Mouse (Mus musculus) hindbrain, embryonic 10.5 days (tissue): ENCODE results near the gene Rbm18. TPM values are rescaled to one million over a fixed set of nuclear protein-coding genes. Genes with fewer than 3 reads are reported as not detected.
"Not testable (repeated sequence)": the region's sequence is repeated elsewhere in the genome, so short reads cannot be mapped to it uniquely, and the experiment has no call there.

Experiments used
- DNase-seq: peaks from one replicate; pipeline ENCODE4 v3.0.0-alpha.2; 2017; ENCODE audit warnings: low spot score
- H3K27ac ChIP-seq: fragments of 300-500 bp; sonication (generic); 2 replicates; pipeline ENCODE4 v1.5.1; 2016; ENCODE audit warnings: mild to moderate bottlenecking, moderate library complexity
- H3K27me3 ChIP-seq: fragments of 300-500 bp; sonication (generic); 2 replicates; pipeline ENCODE4 v1.6.1; 2016; ENCODE audit warnings: mild to moderate bottlenecking; ENCODE audit not compliant: poor library complexity, insufficient read depth, severe bottlenecking
- H3K36me3 ChIP-seq: fragments of 300-500 bp; sonication (generic); 2 replicates; pipeline ENCODE4 v1.6.1; 2016; ENCODE audit warnings: mild to moderate bottlenecking, moderate library complexity
- H3K4me1 ChIP-seq: fragments of 300-500 bp; sonication (generic); replicated peaks from 2 replicates; pipeline ENCODE4 v1.6.1; 2016; ENCODE audit warnings: mild to moderate bottlenecking
- H3K4me3 ChIP-seq: fragments of 300-500 bp; sonication (generic); 2 replicates; pipeline ENCODE4 v1.5.1; 2016; ENCODE audit warnings: mild to moderate bottlenecking, moderate library complexity
- H3K9me3 ChIP-seq: fragments of 300-500 bp; sonication (generic); 2 replicates; pipeline ENCODE4 v1.6.1; 2016; ENCODE audit warnings: mild to moderate bottlenecking, moderate library complexity
- WGBS: fragments of 180-500 bp; shearing (Covaris S2); methylation state at CpG from one replicate; pipeline ENCODE4 v1.1.7; 2016; 5-methylcytosine and 5-hydroxymethylcytosine counted together
- polyA plus RNA-seq: library from polyadenylated mRNA; unstranded; fragments of >200 nt; fragmentation: Nextera tagmentation; extraction: Ambion mirVana; gene quantifications from 2 replicates; pipeline ENCODE4 v1.2.1, GENCODE M21; 2016

Rbm18 gene
- polyA plus RNA-seq = 88.2 and 98.7 TPM in 2 replicates

GRCm38 (mm10) chr2:36136300-36136941, at the start of gene Rbm18, which contains the start of gene Mrrf:
TSS of gene Rbm18 (minus strand) at chr2:36136773.
TSS of gene Mrrf (plus strand) at chr2:36136389.
- H3K4me3 ChIP-seq = peak within 1 kb of the TSS; percentile 75
- peak within 1 kb of the TSS; percentile 95 for H3K27ac ChIP-seq
- H3K36me3 ChIP-seq = peaks cover 38% of the 10 kb centered on the region
- no peaks in the 10 kb centered on the region for H3K9me3 ChIP-seq
- DNase-seq = peak; percentile 94
- H3K27me3 ChIP-seq = no peaks in the 10 kb centered on the region
- H3K4me1 ChIP-seq = peaks cover 17% of the 10 kb centered on the region
- WGBS = under 1% methylated on average over 50 of the region's 50 CpGs

- no peak for DNase-seq
- H3K27me3 ChIP-seq = no peaks in the 10 kb centered on the region
- no peak overlapping the region for H3K4me3 ChIP-seq
- 0 out of 2 replicates have a peak, but pooled peaks cover 2% of the 10 kb centered on the region for H3K4me1 ChIP-seq
- H3K27ac ChIP-seq = no peak overlapping the region
- 0 out of 2 replicates have a peak, but pooled peaks cover 7% of the 10 kb centered on the region for H3K36me3 ChIP-seq
- H3K9me3 ChIP-seq = no peaks in the 10 kb centered on the region
- 84% methylated on average over 6 of the region's 6 CpGs for WGBS
These were observed 48.3 kb upstream of the Rbm18 start for GRCm38 (mm10) chr2:36184876-36185275.

DNA sequence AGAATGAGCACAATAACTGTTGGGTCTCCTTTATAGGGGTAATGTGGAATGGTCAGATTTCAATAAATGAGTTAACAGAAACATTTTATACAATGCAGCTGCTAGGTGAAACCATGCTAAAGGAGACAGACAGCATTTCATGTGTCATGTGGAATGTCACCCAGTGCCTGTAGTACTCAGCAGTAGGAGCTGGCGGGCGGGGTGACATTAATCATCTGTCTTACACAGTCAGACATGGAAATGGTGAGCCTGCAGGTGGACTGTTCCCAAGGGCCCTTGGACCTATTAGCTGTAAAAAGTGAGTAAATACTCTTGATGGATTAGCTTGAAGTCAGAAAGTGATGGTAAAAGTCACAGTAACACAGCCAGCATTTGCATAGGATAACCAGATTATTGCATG, 47.6 kb upstream of the Rbm18 start:
- Histone ChIP-seq H3K4me1 (0 out of 2 replicates have a peak, but pooled peaks cover 8% of the 10 kb centered on the region), H3K36me3 (0 out of 2 replicates have a peak, but pooled peaks cover 13% of the 10 kb centered on the region), H3K9me3 (no peaks in the 10 kb centered on the region), H3K27me3 (no peaks in the 10 kb centered on the region), H3K27ac (no peak overlapping the region), H3K4me3 (no peak overlapping the region)
- no peak for DNase-seq
- WGBS = 96% methylated on average over 2 of the region's 2 CpGs

GRCm38 (mm10) chr2:36183278-36183677, 46.7 kb upstream of the Rbm18 start:
- Histone ChIP-seq H3K27ac (no peak overlapping the region), H3K4me3 (no peak overlapping the region), H3K9me3 (no peaks in the 10 kb centered on the region), H3K27me3 (no peaks in the 10 kb centered on the region), H3K4me1 (0 out of 2 replicates have a peak, but pooled peaks cover 8% of the 10 kb centered on the region), H3K36me3 (peaks cover 15% of the 10 kb centered on the region)
- 78% methylated on average over 2 of the region's 2 CpGs for WGBS
- no peak for DNase-seq

DNA sequence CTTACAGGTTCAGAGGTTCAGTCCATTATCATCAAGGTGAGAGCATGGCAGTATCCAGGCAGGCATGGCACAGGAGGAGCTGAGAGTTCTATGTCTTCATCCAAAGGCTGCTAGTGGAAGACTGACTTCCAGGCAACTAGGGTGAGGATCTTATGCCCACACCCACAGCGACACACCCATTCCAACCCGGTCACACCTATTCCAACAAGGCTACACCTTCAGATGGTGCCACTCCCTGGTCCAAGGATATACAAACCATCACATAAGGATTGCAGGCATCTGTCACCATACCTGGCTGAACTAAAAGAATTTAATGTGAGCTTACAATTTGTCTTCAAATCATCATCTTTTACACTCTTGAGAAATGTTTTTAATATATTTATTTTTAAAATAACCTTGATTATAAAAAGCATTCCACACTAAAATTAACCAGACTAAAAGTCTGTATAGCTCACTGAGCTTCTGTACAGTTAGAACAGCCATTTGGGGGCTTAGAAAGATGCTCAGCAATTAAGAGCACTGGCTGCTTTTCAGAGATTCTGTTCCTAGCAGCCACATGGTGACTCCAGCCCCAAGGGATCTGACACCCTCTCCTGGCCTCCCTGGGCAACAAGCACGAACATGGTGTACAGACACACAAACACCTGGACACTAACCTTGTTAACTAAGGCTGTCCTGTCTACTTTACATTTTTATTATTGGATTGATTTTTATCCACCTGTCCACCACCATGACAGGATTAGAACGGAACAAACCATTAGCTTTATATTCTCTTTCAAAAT, 45.2 kb upstream of the Rbm18 start:
- H3K27me3 ChIP-seq, H3K4me3 ChIP-seq, H3K27ac ChIP-seq, H3K4me1 ChIP-seq, DNase-seq, H3K9me3 ChIP-seq: not testable (repeated sequence)
- peaks cover 29% of the 10 kb centered on the region for H3K36me3 ChIP-seq
- 88% methylated on average over 4 of the region's 4 CpGs for WGBS

DNA sequence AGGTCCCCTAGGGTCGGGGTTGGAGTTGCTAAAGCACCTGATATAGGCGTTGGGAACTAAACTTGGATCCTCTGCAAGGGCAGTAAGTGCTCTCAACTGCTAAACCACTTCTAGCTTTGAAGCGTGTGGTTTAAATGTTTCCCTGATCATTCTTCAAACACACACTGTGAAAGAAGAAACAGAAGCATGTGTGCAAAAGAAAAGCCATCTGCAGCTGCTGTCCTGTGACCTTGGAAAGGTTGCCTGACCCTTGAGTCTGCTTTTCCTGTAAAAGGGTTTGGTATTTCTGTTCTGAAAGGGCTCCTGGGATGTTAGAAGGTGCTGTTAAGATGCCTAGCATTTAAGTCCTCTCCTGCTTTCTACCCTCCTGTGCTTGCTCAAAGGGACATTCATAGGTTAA, 42.9 kb upstream of the Rbm18 start:
- H3K4me1 ChIP-seq = 0 out of 2 replicates have a peak, but pooled peaks cover 8% of the 10 kb centered on the region
- peaks cover 31% of the 10 kb centered on the region for H3K36me3 ChIP-seq
- no peaks in the 10 kb centered on the region for H3K9me3 ChIP-seq
- no peaks in the 10 kb centered on the region for H3K27me3 ChIP-seq
- DNase-seq = no peak
- H3K4me3 ChIP-seq = no peak overlapping the region
- no peak overlapping the region for H3K27ac ChIP-seq
- WGBS = 69% methylated on average over 3 of the region's 3 CpGs

DNA sequence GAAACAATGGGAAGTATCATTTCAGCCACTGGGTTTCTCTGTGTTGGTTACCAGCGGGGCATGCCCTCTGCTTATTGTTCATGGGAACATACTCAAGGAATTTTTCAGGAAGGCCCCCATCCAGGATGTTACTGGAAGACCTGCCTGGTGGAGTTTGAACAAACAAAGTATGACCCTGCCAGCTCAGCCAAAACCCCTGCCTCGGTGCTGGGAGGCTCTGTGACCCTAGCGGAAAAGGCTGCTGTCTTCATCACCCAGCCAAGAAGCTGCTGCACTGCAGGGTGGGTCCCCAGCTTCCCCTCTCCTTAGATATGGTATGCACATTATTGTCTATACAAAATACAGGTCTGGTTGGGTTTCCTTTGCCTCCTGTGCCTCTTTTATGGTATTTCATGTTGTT, 36.0 kb upstream of the Rbm18 start:
- Histone ChIP-seq H3K27ac (no peak overlapping the region), H3K4me3 (no peak overlapping the region), H3K9me3 (no peaks in the 10 kb centered on the region), H3K4me1 (no peaks in the 10 kb centered on the region), H3K27me3 (no peaks in the 10 kb centered on the region), H3K36me3 (peaks cover 9% of the 10 kb centered on the region)
- no peak for DNase-seq
- 78% methylated on average over 3 of the region's 3 CpGs for WGBS

DNA sequence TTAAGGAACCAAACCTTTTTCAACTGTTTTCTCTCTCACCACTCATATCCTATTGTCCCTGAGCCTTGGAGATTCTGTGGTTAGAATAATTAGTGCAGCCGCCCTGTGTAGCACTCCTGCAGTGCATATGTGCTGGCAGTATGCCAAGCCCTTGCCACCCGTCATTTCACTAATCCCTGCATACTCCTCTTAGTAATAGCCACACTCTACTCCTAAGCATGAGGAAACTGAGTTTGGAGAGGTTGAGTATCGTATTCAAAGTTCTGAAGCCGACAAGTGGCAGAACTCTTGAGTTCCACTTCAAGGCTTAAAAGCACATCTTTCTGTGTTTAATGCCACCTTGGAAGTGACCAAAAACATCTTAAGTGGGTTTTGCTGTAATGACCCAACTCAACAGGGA, 35.6 kb upstream of the Rbm18 start:
- no peak for DNase-seq
- Histone ChIP-seq H3K27me3 (no peaks in the 10 kb centered on the region), H3K4me1 (no peaks in the 10 kb centered on the region), H3K9me3 (no peaks in the 10 kb centered on the region), H3K36me3 (peaks cover 5% of the 10 kb centered on the region), H3K27ac (no peak overlapping the region), H3K4me3 (no peak overlapping the region)
- WGBS = 86% methylated on average over 4 of the region's 4 CpGs

DNA sequence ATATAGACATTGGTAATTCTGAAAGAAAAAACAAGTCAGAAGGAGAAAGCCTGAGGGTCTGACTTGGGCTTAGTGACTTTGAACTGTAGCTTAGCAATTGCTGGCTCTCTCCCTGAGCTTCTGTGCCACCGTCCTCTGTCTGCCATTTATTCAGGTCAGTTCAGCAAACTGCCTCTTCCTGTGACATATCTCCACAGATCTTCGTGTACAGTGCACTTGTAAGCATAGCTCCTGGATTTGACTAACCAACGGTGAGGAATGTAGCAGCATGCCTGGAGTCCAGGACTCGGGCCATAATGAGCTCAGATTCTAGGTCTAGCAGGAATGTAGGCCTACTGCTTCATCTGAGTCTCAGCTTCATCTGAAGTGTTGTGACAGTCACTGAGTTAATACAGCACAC, 32.6 kb upstream of the Rbm18 start:
- 90% methylated on average over 4 of the region's 4 CpGs for WGBS
- Histone ChIP-seq H3K4me3 (no peak overlapping the region), H3K9me3 (no peaks in the 10 kb centered on the region), H3K36me3 (peaks cover 23% of the 10 kb centered on the region), H3K4me1 (no peaks in the 10 kb centered on the region), H3K27ac (no peak overlapping the region), H3K27me3 (no peaks in the 10 kb centered on the region)
- DNase-seq = no peak

- no peak overlapping the region for H3K27ac ChIP-seq
- H3K36me3 ChIP-seq = peaks cover 24% of the 10 kb centered on the region
- WGBS = 82% methylated on average over 1 of the region's 1 CpGs
- H3K27me3 ChIP-seq = no peaks in the 10 kb centered on the region
- no peaks in the 10 kb centered on the region for H3K4me1 ChIP-seq
- H3K9me3 ChIP-seq = no peaks in the 10 kb centered on the region
- DNase-seq = no peak
- H3K4me3 ChIP-seq = no peak overlapping the region
These were observed 31.5 kb upstream of the Rbm18 start for GRCm38 (mm10) chr2:36167990-36168618.

DNA sequence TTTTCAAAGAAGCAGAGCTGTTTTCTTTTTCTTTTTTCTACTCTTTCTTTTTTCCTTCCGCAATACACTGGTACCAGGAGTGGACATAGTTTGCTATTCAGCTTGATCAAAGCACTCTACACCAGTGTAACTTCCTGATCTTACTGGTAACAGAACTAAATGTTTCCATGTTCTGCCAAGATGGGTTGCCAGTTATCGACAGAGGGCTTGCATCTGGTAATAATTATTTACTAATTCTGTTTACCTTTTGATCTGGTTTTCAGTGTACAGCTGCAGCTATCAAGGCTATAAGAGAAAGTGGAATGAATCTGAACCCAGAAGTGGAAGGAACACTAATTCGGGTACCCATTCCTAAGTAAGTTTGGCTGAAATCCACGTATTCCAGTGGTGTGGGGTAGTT, 22.8 kb upstream of the Rbm18 start:
- H3K36me3 ChIP-seq = peaks cover 38% of the 10 kb centered on the region
- H3K27me3 ChIP-seq = no peaks in the 10 kb centered on the region
- WGBS = 79% methylated on average over 4 of the region's 4 CpGs
- no peak for DNase-seq
- H3K4me3 ChIP-seq = no peak overlapping the region
- H3K9me3 ChIP-seq = no peaks in the 10 kb centered on the region
- H3K27ac ChIP-seq = no peak overlapping the region
- H3K4me1 ChIP-seq = no peaks in the 10 kb centered on the region

- Histone ChIP-seq H3K9me3 (no peaks in the 10 kb centered on the region), H3K27ac (no peak overlapping the region), H3K27me3 (no peaks in the 10 kb centered on the region), H3K4me3 (no peak overlapping the region), H3K4me1 (no peaks in the 10 kb centered on the region), H3K36me3 (peaks cover 49% of the 10 kb centered on the region)
- WGBS = 78% methylated on average over 1 of the region's 1 CpGs
- DNase-seq = no peak
These were observed 20.9 kb upstream of the Rbm18 start for GRCm38 (mm10) chr2:36157461-36157860.

- H3K36me3 ChIP-seq = peaks cover 44% of the 10 kb centered on the region
These were observed 15.8 kb upstream of the Rbm18 start for GRCm38 (mm10) chr2:36152401-36152800.

More at GRCm38 (mm10) chr2:36152401-36152800, 15.8 kb upstream of the Rbm18 start:
- 95% methylated on average over 4 of the region's 4 CpGs for WGBS
- DNase-seq, H3K27me3 ChIP-seq, H3K9me3 ChIP-seq, H3K4me1 ChIP-seq, H3K27ac ChIP-seq, H3K4me3 ChIP-seq: not testable (repeated sequence)
